Mouse (Mus musculus) liver, embryonic 12.5 days (tissue): ENCODE results near the gene Helz. TPM values are rescaled to one million over a fixed set of nuclear protein-coding genes. Genes with fewer than 3 reads are reported as not detected.
"Not testable (repeated sequence)": the region's sequence is repeated elsewhere in the genome, so short reads cannot be mapped to it uniquely, and the experiment has no call there.

Source experiments
- ATAC-seq: fragments of 200-750 bp; cut with Nextera tagmentation; 2 replicates; pipeline ENCODE4 v1.8.0; 2017; ENCODE audit warnings: moderate number of reproducible peaks, mild to moderate bottlenecking, moderate library complexity
- H3K27ac ChIP-seq: fragments of 300-500 bp; sonication (generic); 2 replicates; pipeline ENCODE4 v1.5.1; 2016; ENCODE audit warnings: mild to moderate bottlenecking
- H3K27me3 ChIP-seq: fragments of 300-500 bp; sonication (generic); replicated peaks from 2 replicates; pipeline ENCODE4 v1.6.1; 2016; ENCODE audit warnings: mild to moderate bottlenecking, moderate library complexity
- H3K36me3 ChIP-seq: fragments of 300-500 bp; sonication (generic); 2 replicates; pipeline ENCODE4 v1.6.1; 2016; ENCODE audit warnings: mild to moderate bottlenecking, moderate library complexity
- H3K4me1 ChIP-seq: fragments of 300-500 bp; sonication (generic); 2 replicates; pipeline ENCODE4 v1.6.1; 2016
- H3K4me2 ChIP-seq: fragments of 300-500 bp; sonication (generic); 2 replicates; pipeline ENCODE4 v1.6.1; 2016; ENCODE audit warnings: mild to moderate bottlenecking, moderate library complexity
- H3K4me3 ChIP-seq: fragments of 300-500 bp; sonication (generic); 2 replicates; pipeline ENCODE4 v1.5.1; 2016; ENCODE audit warnings: mild to moderate bottlenecking, moderate library complexity
- H3K9ac ChIP-seq: fragments of 300-500 bp; sonication (generic); 2 replicates; pipeline ENCODE4 v1.6.1; 2016; ENCODE audit warnings: mild to moderate bottlenecking, moderate library complexity
- H3K9me3 ChIP-seq: fragments of 300-500 bp; sonication (generic); replicated peaks from 2 replicates; pipeline ENCODE4 v1.6.1; 2016; ENCODE audit warnings: mild to moderate bottlenecking, moderate library complexity
- WGBS: fragments of 180-500 bp; shearing (Covaris S2); methylation state at CpG from one replicate; pipeline ENCODE4 v1.1.7; 2016; ENCODE audit not compliant: insufficient replicate concordance; 5-methylcytosine and 5-hydroxymethylcytosine counted together
- polyA plus RNA-seq: library from polyadenylated mRNA; unstranded; fragments of >200 nt; fragmentation: Nextera tagmentation; extraction: Ambion mirVana; gene quantifications from 2 replicates; pipeline ENCODE4 v1.2.1, GENCODE M21; 2016

Gene Helz
- polyA plus RNA-seq, 1 experiment from 2014 or later, result 10.6 TPM

- Histone ChIP-seq H3K27me3 (no peaks in the 10 kb centered on the region), H3K36me3 (peaks cover 69% of the 10 kb centered on the region), H3K4me1 (peaks cover 9% of the 10 kb centered on the region), H3K27ac (no peak overlapping the region), H3K9me3 (no peaks in the 10 kb centered on the region), H3K4me2 (no peak overlapping the region), H3K9ac (no peak overlapping the region), H3K4me3 (no peak overlapping the region)
- no peak for ATAC-seq
- 85% methylated on average over 3 of the region's 3 CpGs for WGBS
Measured at GRCm38 (mm10) chr11:107567431-107567830, 19.7 kb downstream of the Helz start.

- no peaks in the 10 kb centered on the region for H3K9me3 ChIP-seq
- H3K4me1 ChIP-seq, result peaks cover 20% of the 10 kb centered on the region
- H3K36me3 ChIP-seq, result peaks cover 66% of the 10 kb centered on the region
- no peak for ATAC-seq
- no peak overlapping the region for H3K27ac ChIP-seq
- 85% methylated on average over 6 of the region's 6 CpGs for WGBS
- no peaks in the 10 kb centered on the region for H3K27me3 ChIP-seq
- H3K4me2 ChIP-seq, result no peak overlapping the region
- H3K9ac ChIP-seq, result no peak overlapping the region
- H3K4me3 ChIP-seq, result no peak overlapping the region
Measured at GRCm38 (mm10) chr11:107568466-107568995, 20.8 kb downstream of the Helz start.

- not testable (repeated sequence) for H3K9ac ChIP-seq, ATAC-seq, H3K27me3 ChIP-seq, H3K9me3 ChIP-seq, H3K4me2 ChIP-seq, H3K4me3 ChIP-seq, H3K27ac ChIP-seq
- 84% methylated on average over 8 of the region's 8 CpGs for WGBS
- peaks cover 25% of the 10 kb centered on the region for H3K4me1 ChIP-seq
- H3K36me3 ChIP-seq, result peaks cover 73% of the 10 kb centered on the region
Measured at GRCm38 (mm10) chr11:107570891-107571290, 23.2 kb downstream of the Helz start.

GRCm38 (mm10) chr11:107571318-107571717 is 23.6 kb downstream of the Helz start:
- Histone ChIP-seq H3K9me3 (no peaks in the 10 kb centered on the region), H3K27ac (no peak overlapping the region), H3K27me3 (no peaks in the 10 kb centered on the region), H3K4me2 (no peak overlapping the region), H3K36me3 (peaks cover 73% of the 10 kb centered on the region), H3K4me3 (no peak overlapping the region), H3K4me1 (peaks cover 25% of the 10 kb centered on the region), H3K9ac (no peak overlapping the region)
- 89% methylated on average over 2 of the region's 2 CpGs for WGBS
- ATAC-seq, result no peak

- ATAC-seq, result no peak
- 79% methylated on average over 3 of the region's 3 CpGs for WGBS
- H3K9ac ChIP-seq, result no peak overlapping the region
- no peaks in the 10 kb centered on the region for H3K27me3 ChIP-seq
- no peak overlapping the region for H3K4me3 ChIP-seq
- peaks cover 25% of the 10 kb centered on the region for H3K4me1 ChIP-seq
- H3K4me2 ChIP-seq, result no peak overlapping the region
- no peaks in the 10 kb centered on the region for H3K9me3 ChIP-seq
- peaks cover 73% of the 10 kb centered on the region for H3K36me3 ChIP-seq
- no peak overlapping the region for H3K27ac ChIP-seq
Measured at GRCm38 (mm10) chr11:107572551-107572950, 24.8 kb downstream of the Helz start.

- peaks cover 25% of the 10 kb centered on the region for H3K4me1 ChIP-seq
- no peak overlapping the region for H3K4me2 ChIP-seq
- ATAC-seq, result peak; percentile 11; the same call in 1 of the 2 replicates
- H3K27me3 ChIP-seq, result no peaks in the 10 kb centered on the region
- no peaks in the 10 kb centered on the region for H3K9me3 ChIP-seq
- H3K4me3 ChIP-seq, result no peak overlapping the region
- H3K27ac ChIP-seq, result peak overlapping the region; percentile 50
- 59% methylated on average over 11 of the region's 11 CpGs for WGBS
- no peak overlapping the region for H3K9ac ChIP-seq
- peaks cover 72% of the 10 kb centered on the region for H3K36me3 ChIP-seq
Measured at GRCm38 (mm10) chr11:107573061-107573692, 25.4 kb downstream of the Helz start.

- Histone ChIP-seq H3K27me3 (no peaks in the 10 kb centered on the region), H3K4me3 (no peak overlapping the region), H3K9ac (no peak overlapping the region), H3K36me3 (peaks cover 72% of the 10 kb centered on the region), H3K9me3 (no peaks in the 10 kb centered on the region), H3K4me2 (no peak overlapping the region), H3K27ac (peak overlapping the region; percentile 50; the same call in 1 of the 2 replicates), H3K4me1 (peaks cover 25% of the 10 kb centered on the region)
- no peak for ATAC-seq
- 53% methylated on average over 6 of the region's 6 CpGs for WGBS
Measured at GRCm38 (mm10) chr11:107573847-107574246, 26.1 kb downstream of the Helz start.

- H3K4me3 ChIP-seq, result no peak overlapping the region
- ATAC-seq, result no peak
- peaks cover 25% of the 10 kb centered on the region for H3K4me1 ChIP-seq
- H3K4me2 ChIP-seq, result no peak overlapping the region
- H3K9me3 ChIP-seq, result no peaks in the 10 kb centered on the region
- no peak overlapping the region for H3K9ac ChIP-seq
- WGBS, result 85% methylated on average over 20 of the region's 20 CpGs
- H3K27me3 ChIP-seq, result no peaks in the 10 kb centered on the region
- peaks cover 71% of the 10 kb centered on the region for H3K36me3 ChIP-seq
- H3K27ac ChIP-seq, result no peak overlapping the region
Measured at GRCm38 (mm10) chr11:107574811-107575705, 27.3 kb downstream of the Helz start.

- ATAC-seq, result no peak
Measured at GRCm38 (mm10) chr11:107576186-107576585, 28.5 kb downstream of the Helz start.

GRCm38 (mm10) chr11:107577400-107577799 is 29.7 kb downstream of the Helz start:
- Histone ChIP-seq H3K27ac (no peak overlapping the region), H3K4me2 (no peak overlapping the region), H3K4me1 (peaks cover 17% of the 10 kb centered on the region), H3K4me3 (no peak overlapping the region), H3K36me3 (peaks cover 74% of the 10 kb centered on the region), H3K27me3 (no peaks in the 10 kb centered on the region), H3K9ac (no peak overlapping the region), H3K9me3 (no peaks in the 10 kb centered on the region)
- WGBS, result 78% methylated on average over 8 of the region's 8 CpGs
- no peak for ATAC-seq

More at GRCm38 (mm10) chr11:107576186-107576585, 28.5 kb downstream of the Helz start:
- WGBS, result 85% methylated on average over 7 of the region's 7 CpGs
- H3K4me3 ChIP-seq, result no peak overlapping the region
- H3K9ac ChIP-seq, result no peak overlapping the region
- no peaks in the 10 kb centered on the region for H3K27me3 ChIP-seq
- H3K36me3 ChIP-seq, result peaks cover 79% of the 10 kb centered on the region
- H3K4me2 ChIP-seq, result no peak overlapping the region
- H3K4me1 ChIP-seq, result peaks cover 25% of the 10 kb centered on the region
- no peaks in the 10 kb centered on the region for H3K9me3 ChIP-seq
- no peak overlapping the region for H3K27ac ChIP-seq

GRCm38 (mm10) chr11:107578226-107578625 is 30.5 kb downstream of the Helz start:
- WGBS, result 78% methylated on average over 7 of the region's 7 CpGs
- H3K36me3 ChIP-seq, result peaks cover 70% of the 10 kb centered on the region
- H3K4me2 ChIP-seq, result no peak overlapping the region
- no peak for ATAC-seq
- no peak overlapping the region for H3K9ac ChIP-seq
- H3K27me3 ChIP-seq, result no peaks in the 10 kb centered on the region
- no peaks in the 10 kb centered on the region for H3K9me3 ChIP-seq
- H3K4me1 ChIP-seq, result peaks cover 8% of the 10 kb centered on the region
- no peak overlapping the region for H3K4me3 ChIP-seq
- H3K27ac ChIP-seq, result no peak overlapping the region

GRCm38 (mm10) chr11:107580786-107581185 is 33.1 kb downstream of the Helz start:
- ATAC-seq, result no peak
- H3K36me3 ChIP-seq, result peaks cover 77% of the 10 kb centered on the region
- no peaks in the 10 kb centered on the region for H3K9me3 ChIP-seq
- WGBS, result 84% methylated on average over 4 of the region's 4 CpGs
- no peak overlapping the region for H3K9ac ChIP-seq
- H3K4me2 ChIP-seq, result no peak overlapping the region
- no peaks in the 10 kb centered on the region for H3K27me3 ChIP-seq
- H3K27ac ChIP-seq, result no peak overlapping the region
- H3K4me3 ChIP-seq, result no peak overlapping the region
- peaks cover 6% of the 10 kb centered on the region for H3K4me1 ChIP-seq
